Mouse (Mus musculus): ENCODE results near the gene Stmn1. TPM values are rescaled to one million over a fixed set of nuclear protein-coding genes. Genes with fewer than 3 reads are reported as not detected.
A peak's percentile ranks its signal among the peaks of the same experiment; 100 is the strongest.

Stmn1 gene
- polyA plus RNA-seq, 1 experiment from 2014 or later, result 988 TPM

- 23% methylated on average over 7 of the region's 7 CpGs for WGBS
- Histone ChIP-seq H3K27me3 (replicated peaks) (peaks cover 9% of the 10 kb centered on the region; the same call in 1 of the 2 replicates), H3K36me3 (no peaks in the 10 kb centered on the region), H3K9ac (no peak overlapping the region), H3K4me2 (no peak overlapping the region), H3K4me3 (no peak overlapping the region), H3K9me3 (no peaks in the 10 kb centered on the region), H3K4me1 (peaks cover 17% of the 10 kb centered on the region), H3K27ac (replicated peaks) (no peak overlapping the region)
- no peak for ATAC-seq (ENCODE audit: extremely low read depth, insufficient number of reproducible peaks, low FRiP score, low TSS enrichment)
Measured at GRCm38 (mm10) chr4:134443589-134443988, 24.5 kb upstream of the Stmn1 start.

- no peak for ATAC-seq (ENCODE audit: extremely low read depth, insufficient number of reproducible peaks, low FRiP score, low TSS enrichment)
- 35% methylated on average over 7 of the region's 7 CpGs for WGBS
- Histone ChIP-seq H3K27ac (replicated peaks) (no peak overlapping the region), H3K4me1 (peaks cover 19% of the 10 kb centered on the region), H3K9ac (no peak overlapping the region), H3K4me3 (no peak overlapping the region), H3K36me3 (no peaks in the 10 kb centered on the region), H3K27me3 (replicated peaks) (peaks cover 17% of the 10 kb centered on the region), H3K4me2 (no peak overlapping the region), H3K9me3 (no peaks in the 10 kb centered on the region)
Measured at GRCm38 (mm10) chr4:134444949-134445348, 23.2 kb upstream of the Stmn1 start.

GRCm38 (mm10) chr4:134445489-134445888, 22.6 kb upstream of the Stmn1 start:
- no peak for ATAC-seq (ENCODE audit: extremely low read depth, insufficient number of reproducible peaks, low FRiP score, low TSS enrichment)
- Histone ChIP-seq H3K9ac (no peak overlapping the region), H3K4me1 (peaks cover 24% of the 10 kb centered on the region), H3K27ac (replicated peaks) (no peak overlapping the region), H3K9me3 (no peaks in the 10 kb centered on the region), H3K27me3 (replicated peaks) (peaks cover 23% of the 10 kb centered on the region), H3K4me3 (no peak overlapping the region), H3K36me3 (no peaks in the 10 kb centered on the region), H3K4me2 (no peak overlapping the region)
- 44% methylated on average over 1 of the region's 1 CpGs for WGBS

- WGBS, result 50% methylated on average over 23 of the region's 23 CpGs
- Histone ChIP-seq H3K27ac (replicated peaks) (no peak overlapping the region), H3K9ac (no peak overlapping the region), H3K36me3 (no peaks in the 10 kb centered on the region), H3K4me1 (peaks cover 35% of the 10 kb centered on the region), H3K27me3 (replicated peaks) (peaks cover 44% of the 10 kb centered on the region), H3K4me3 (no peak overlapping the region), H3K4me2 (no peak overlapping the region), H3K9me3 (no peaks in the 10 kb centered on the region)
- no peak for ATAC-seq (ENCODE audit: extremely low read depth, insufficient number of reproducible peaks, low FRiP score, low TSS enrichment)
Measured at GRCm38 (mm10) chr4:134447966-134448365, 20.2 kb upstream of the Stmn1 start.

- H3K4me3 ChIP-seq, result no peak overlapping the region
- peaks cover 61% of the 10 kb centered on the region for H3K27me3 ChIP-seq (replicated peaks)
- H3K4me2 ChIP-seq, result no peak overlapping the region
Measured at GRCm38 (mm10) chr4:134449595-134450391, 18.3 kb upstream of the Stmn1 start.

GRCm38 (mm10) chr4:134450392-134451195, 17.5 kb upstream of the Stmn1 start:
- no peak overlapping the region for H3K27ac ChIP-seq (replicated peaks)
- peaks cover 66% of the 10 kb centered on the region for H3K27me3 ChIP-seq (replicated peaks)
- peaks cover 34% of the 10 kb centered on the region for H3K4me1 ChIP-seq
- no peaks in the 10 kb centered on the region for H3K36me3 ChIP-seq
- peak overlapping the region; percentile 60 for H3K9ac ChIP-seq
- peak overlapping the region; percentile 57 for H3K4me2 ChIP-seq
- ATAC-seq (ENCODE audit: extremely low read depth, insufficient number of reproducible peaks, low FRiP score, low TSS enrichment), result no peak
- H3K4me3 ChIP-seq, result peak overlapping the region; percentile 27
- no peaks in the 10 kb centered on the region for H3K9me3 ChIP-seq
- 27% methylated on average over 20 of the region's 20 CpGs for WGBS

More at GRCm38 (mm10) chr4:134449595-134450391, 18.3 kb upstream of the Stmn1 start:
- Histone ChIP-seq H3K36me3 (no peaks in the 10 kb centered on the region), H3K9ac (no peak overlapping the region), H3K9me3 (no peaks in the 10 kb centered on the region), H3K4me1 (peaks cover 33% of the 10 kb centered on the region), H3K27ac (replicated peaks) (no peak overlapping the region)
- no peak for ATAC-seq (ENCODE audit: extremely low read depth, insufficient number of reproducible peaks, low FRiP score, low TSS enrichment)
- WGBS, result 41% methylated on average over 13 of the region's 13 CpGs

- H3K9me3 ChIP-seq, result no peaks in the 10 kb centered on the region
- no peak overlapping the region for H3K4me3 ChIP-seq
- no peak for ATAC-seq (ENCODE audit: extremely low read depth, insufficient number of reproducible peaks, low FRiP score, low TSS enrichment)
- no peak overlapping the region for H3K27ac ChIP-seq (replicated peaks)
- H3K36me3 ChIP-seq, result no peaks in the 10 kb centered on the region
- 66% methylated on average over 9 of the region's 9 CpGs for WGBS
- H3K4me2 ChIP-seq, result no peak overlapping the region
- peaks cover 28% of the 10 kb centered on the region for H3K4me1 ChIP-seq
- H3K9ac ChIP-seq, result no peak overlapping the region
- peaks cover 66% of the 10 kb centered on the region for H3K27me3 ChIP-seq (replicated peaks)
Measured at GRCm38 (mm10) chr4:134451484-134451883, 16.6 kb upstream of the Stmn1 start.

GRCm38 (mm10) chr4:134453619-134454400, 14.3 kb upstream of the Stmn1 start:
- Histone ChIP-seq H3K9me3 (no peaks in the 10 kb centered on the region), H3K36me3 (no peaks in the 10 kb centered on the region), H3K27me3 (replicated peaks) (peaks cover 55% of the 10 kb centered on the region), H3K27ac (replicated peaks) (no peak overlapping the region), H3K4me2 (peak overlapping the region; percentile 48), H3K4me3 (peak overlapping the region; percentile 8), H3K4me1 (peaks cover 28% of the 10 kb centered on the region), H3K9ac (0 out of 2 replicates have a peak overlapping the region, but pooled peaks have one; percentile 19)
- 31% methylated on average over 34 of the region's 34 CpGs for WGBS
- no peak for ATAC-seq (ENCODE audit: extremely low read depth, insufficient number of reproducible peaks, low FRiP score, low TSS enrichment)

- Histone ChIP-seq H3K27ac (replicated peaks) (no peak overlapping the region), H3K4me1 (peaks cover 26% of the 10 kb centered on the region), H3K9ac (peak overlapping the region; percentile 40; the same call in 1 of the 2 replicates), H3K27me3 (replicated peaks) (peaks cover 45% of the 10 kb centered on the region), H3K4me2 (no peak overlapping the region; the same call in 1 of the 2 replicates), H3K9me3 (no peaks in the 10 kb centered on the region), H3K36me3 (no peaks in the 10 kb centered on the region), H3K4me3 (no peak overlapping the region)
- no peak for ATAC-seq (ENCODE audit: extremely low read depth, insufficient number of reproducible peaks, low FRiP score, low TSS enrichment)
- WGBS, result 25% methylated on average over 6 of the region's 6 CpGs
Measured at GRCm38 (mm10) chr4:134455310-134455709, 12.8 kb upstream of the Stmn1 start.

- H3K36me3 ChIP-seq, result no peaks in the 10 kb centered on the region
- H3K4me2 ChIP-seq, result no peak overlapping the region
- H3K4me3 ChIP-seq, result no peak overlapping the region
- no peak overlapping the region for H3K9ac ChIP-seq
- H3K27ac ChIP-seq (replicated peaks), result no peak overlapping the region
- peaks cover 27% of the 10 kb centered on the region for H3K27me3 ChIP-seq (replicated peaks)
- ATAC-seq (ENCODE audit: extremely low read depth, insufficient number of reproducible peaks, low FRiP score, low TSS enrichment), result no peak
- 44% methylated on average over 7 of the region's 7 CpGs for WGBS
- H3K9me3 ChIP-seq, result no peaks in the 10 kb centered on the region
- H3K4me1 ChIP-seq, result peaks cover 13% of the 10 kb centered on the region; the same call in 1 of the 2 replicates
Measured at GRCm38 (mm10) chr4:134457130-134457825, 10.8 kb upstream of the Stmn1 start.
